Mouse (Mus musculus) olfactory bulb, adult 2 months (tissue): ENCODE results near the gene 9230102O04Rik. TPM values are rescaled to one million over a fixed set of nuclear protein-coding genes. Genes with fewer than 3 reads are reported as not detected.

Source experiments
- H3K27ac ChIP-seq: fragments of 200-500 bp; 2 replicates; pipeline ENCODE4 v1.5.1; 2012; ENCODE audit warnings: low read depth, low read length; ENCODE audit not compliant: insufficient read depth
- H3K4me1 ChIP-seq: fragments of 200-500 bp; 2 replicates; pipeline ENCODE4 v1.6.1; 2012; ENCODE audit warnings: low read length; ENCODE audit not compliant: control insufficient read depth, insufficient read depth
- H3K4me3 ChIP-seq: fragments of 200-500 bp; 2 replicates; pipeline ENCODE4 v1.5.1; 2012; ENCODE audit warnings: mild to moderate bottlenecking, low read depth, low read length, moderate library complexity; ENCODE audit not compliant: insufficient read depth
- CTCF ChIP-seq: fragments of 200-500 bp; IDR thresholded peaks from 2 replicates; pipeline ENCODE4 v1.5.1; 2012; ENCODE audit warnings: low read depth, mild to moderate bottlenecking, low read length, moderate library complexity; ENCODE audit not compliant: insufficient read depth
- POLR2A ChIP-seq: fragments of 200-500 bp; IDR thresholded peaks from 2 replicates; pipeline ENCODE4 v1.6.1; 2012; ENCODE audit warnings: mild to moderate bottlenecking, low read depth, low read length, moderate library complexity; ENCODE audit not compliant: insufficient read depth
- WGBS: fragments of 180-500 bp; shearing (Covaris S2); methylation state at CpG from one replicate; pipeline ENCODE4 v1.1.7; 2018; 5-methylcytosine and 5-hydroxymethylcytosine counted together
- polyA plus RNA-seq: library from polyadenylated mRNA; stranded (reverse); fragments of >200 nt; gene quantifications from 2 replicates; pipeline ENCODE4 v1.2.4, GENCODE M21; 2012; ENCODE audit warnings: low replicate concordance; ENCODE audit not compliant: missing spikeins, insufficient read depth, insufficient read length

The 9230102O04Rik gene
- polyA plus RNA-seq, 1 experiment = not detected

- Histone ChIP-seq H3K4me3 (no peak overlapping the region), H3K4me1 (peaks cover 3% of the 10 kb centered on the region; the same call in 1 of the 2 replicates), H3K27ac (no peak overlapping the region)
- WGBS = 26% methylated on average over 4 of the region's 4 CpGs
- TF ChIP-seq CTCF (no peak), POLR2A (no peak)
Observed at GRCm38 (mm10) chr2:9875220-9875619, 14.1 kb downstream of the 9230102O04Rik start.

GRCm38 (mm10) chr2:9874467-9875219 lies 14.7 kb downstream of the 9230102O04Rik start:
- Histone ChIP-seq H3K27ac (no peak overlapping the region), H3K4me1 (peaks cover 3% of the 10 kb centered on the region; the same call in 1 of the 2 replicates), H3K4me3 (no peak overlapping the region)
- TF ChIP-seq POLR2A (no peak), CTCF (no peak)
- WGBS = 13% methylated on average over 39 of the region's 39 CpGs

GRCm38 (mm10) chr2:9873757-9874156 lies 15.6 kb downstream of the 9230102O04Rik start:
- TF ChIP-seq CTCF (no peak), POLR2A (no peak)
- 56% methylated on average over 2 of the region's 2 CpGs for WGBS
- Histone ChIP-seq H3K4me1 (peaks cover 3% of the 10 kb centered on the region; the same call in 1 of the 2 replicates), H3K27ac (no peak overlapping the region), H3K4me3 (no peak overlapping the region)

GRCm38 (mm10) chr2:9872682-9873081 lies 16.7 kb downstream of the 9230102O04Rik start:
- Histone ChIP-seq H3K27ac (no peak overlapping the region), H3K4me1 (peaks cover 3% of the 10 kb centered on the region; the same call in 1 of the 2 replicates), H3K4me3 (no peak overlapping the region)
- TF ChIP-seq POLR2A = no peak
- no peak for TF ChIP-seq CTCF
- 16% methylated on average over 12 of the region's 12 CpGs for WGBS

- Histone ChIP-seq H3K4me3 (no peak overlapping the region), H3K27ac (no peak overlapping the region), H3K4me1 (no peaks in the 10 kb centered on the region; the same call in 1 of the 2 replicates)
- TF ChIP-seq POLR2A = no peak
- TF ChIP-seq CTCF = no peak
- 66% methylated on average over 6 of the region's 6 CpGs for WGBS
Observed at GRCm38 (mm10) chr2:9871798-9872197, 17.5 kb downstream of the 9230102O04Rik start.

GRCm38 (mm10) chr2:9871141-9871716 lies 18.1 kb downstream of the 9230102O04Rik start:
- H3K4me1 ChIP-seq = no peaks in the 10 kb centered on the region; the same call in 1 of the 2 replicates
- TF ChIP-seq POLR2A = no peak
- no peak for TF ChIP-seq CTCF
- 63% methylated on average over 4 of the region's 4 CpGs for WGBS
- H3K27ac ChIP-seq = no peak overlapping the region
- no peak overlapping the region for H3K4me3 ChIP-seq

GRCm38 (mm10) chr2:9867092-9867825 lies 22.1 kb downstream of the 9230102O04Rik start:
- 88% methylated on average over 12 of the region's 12 CpGs for WGBS
- TF ChIP-seq CTCF (no peak), POLR2A (no peak)
- no peak overlapping the region for H3K4me3 ChIP-seq
- H3K4me1 ChIP-seq = no peaks in the 10 kb centered on the region
- H3K27ac ChIP-seq = no peak overlapping the region

GRCm38 (mm10) chr2:9860698-9861097 lies 28.6 kb downstream of the 9230102O04Rik start:
- H3K27ac ChIP-seq = no peak overlapping the region
- no peak overlapping the region for H3K4me3 ChIP-seq
- TF ChIP-seq CTCF (no peak), POLR2A (no peak)
- 83% methylated on average over 5 of the region's 5 CpGs for WGBS
- H3K4me1 ChIP-seq = no peaks in the 10 kb centered on the region

- Histone ChIP-seq H3K4me3 (no peak overlapping the region), H3K4me1 (no peaks in the 10 kb centered on the region), H3K27ac (no peak overlapping the region)
- TF ChIP-seq CTCF (no peak), POLR2A (no peak)
- WGBS = 39% methylated on average over 4 of the region's 4 CpGs
Observed at GRCm38 (mm10) chr2:9855861-9856260, 33.5 kb downstream of the 9230102O04Rik start.
